Mouse (Mus musculus) G1E-ER4 (cell line): Measurements from ENCODE around the gene Bsg. TPM values are rescaled to one million over a fixed set of nuclear protein-coding genes. Genes with fewer than 3 reads are reported as not detected.

Experiments
- GATA1 ChIP-seq: IDR thresholded peaks from one replicate; pipeline ENCODE4 v1.8.0; 2012; ENCODE audit warnings: low read length, inconsistent platforms
- polyA plus RNA-seq: library from polyadenylated mRNA; stranded (reverse); fragments of >175 nt; gene quantifications from 2 replicates; pipeline ENCODE4 v1.2.3, GENCODE M21; 2012

Bsg gene
- polyA plus RNA-seq, 1 experiment = 1,207 TPM

DNA sequence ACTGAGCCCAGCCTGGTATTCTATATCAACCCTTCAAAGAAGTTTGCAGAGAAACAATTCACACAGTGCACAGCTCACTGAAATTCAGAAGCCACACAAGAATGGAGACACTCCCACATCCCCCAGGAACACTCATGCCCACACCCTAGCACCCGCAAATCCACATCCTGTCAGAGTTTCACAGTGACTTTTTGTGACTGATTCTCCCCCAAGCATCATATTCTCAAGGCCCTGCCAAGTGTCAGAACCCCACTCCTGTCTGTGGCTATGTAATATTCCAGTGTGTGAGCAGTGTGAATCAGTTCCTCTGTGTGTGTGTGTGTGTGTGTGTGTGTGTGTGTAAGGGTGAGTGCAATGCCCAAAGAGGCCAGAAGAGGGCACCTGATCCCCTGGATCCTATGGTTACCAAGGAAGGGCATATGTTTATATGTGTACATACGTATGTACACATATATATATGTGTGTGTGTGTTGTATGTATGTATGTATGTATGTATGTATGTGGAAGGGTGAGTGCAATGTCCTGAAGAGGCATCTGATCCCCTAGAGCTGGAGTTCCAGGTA, 12.2 kb upstream of the Bsg start:
- no peak for TF ChIP-seq GATA1

DNA sequence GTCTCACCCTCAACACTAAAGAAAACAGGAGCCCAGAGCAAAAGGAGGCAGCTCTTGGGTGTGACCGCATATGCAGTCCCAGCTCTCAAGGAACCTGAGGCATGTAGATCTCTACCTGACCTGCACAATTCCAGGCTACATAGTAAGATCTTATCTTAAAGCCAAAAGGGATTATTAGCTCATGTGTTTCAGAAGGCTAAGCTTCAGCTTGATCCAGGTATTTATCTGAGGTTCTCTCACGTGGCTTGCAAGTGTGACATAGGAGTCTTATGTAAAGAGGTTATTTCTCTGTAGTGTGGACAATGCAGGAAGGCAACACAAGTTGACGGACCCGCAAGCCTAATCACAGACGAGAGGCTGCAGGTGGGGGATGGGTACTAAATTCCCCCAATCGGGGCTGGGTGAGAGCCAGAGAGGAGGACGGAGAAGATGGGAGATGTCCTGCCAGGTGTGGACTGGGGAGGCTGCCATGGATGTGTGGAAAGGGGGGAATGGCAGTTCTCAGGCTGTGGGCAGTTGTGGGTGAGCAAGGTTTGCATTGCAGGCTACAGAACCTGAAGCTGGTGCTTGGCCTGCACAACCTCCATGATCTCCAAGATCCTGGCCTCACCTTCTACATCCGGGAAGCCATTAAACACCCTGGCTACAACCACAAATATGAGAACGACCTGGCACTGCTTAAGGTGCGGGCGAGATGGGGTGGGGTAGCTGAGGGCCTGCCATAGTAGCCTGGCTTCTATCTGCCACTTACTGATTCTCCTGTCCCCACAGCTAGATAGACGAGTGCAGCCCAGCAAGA, 10.5 kb upstream of the Bsg start:
- no peak for TF ChIP-seq GATA1

DNA sequence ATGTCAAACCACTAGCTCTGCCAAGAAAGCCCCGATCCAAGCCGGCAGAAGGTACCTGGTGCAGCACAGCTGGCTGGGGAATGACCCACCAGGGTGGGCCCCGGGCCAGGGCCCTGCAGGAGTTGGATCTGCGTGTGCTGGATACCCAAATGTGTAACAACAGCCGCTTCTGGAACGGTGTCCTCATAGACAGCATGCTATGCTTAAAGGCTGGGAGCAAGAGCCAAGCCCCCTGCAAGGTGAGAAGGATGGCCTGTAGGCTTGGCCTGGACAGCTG, 10.0 kb upstream of the Bsg start:
- no peak for TF ChIP-seq GATA1

DNA sequence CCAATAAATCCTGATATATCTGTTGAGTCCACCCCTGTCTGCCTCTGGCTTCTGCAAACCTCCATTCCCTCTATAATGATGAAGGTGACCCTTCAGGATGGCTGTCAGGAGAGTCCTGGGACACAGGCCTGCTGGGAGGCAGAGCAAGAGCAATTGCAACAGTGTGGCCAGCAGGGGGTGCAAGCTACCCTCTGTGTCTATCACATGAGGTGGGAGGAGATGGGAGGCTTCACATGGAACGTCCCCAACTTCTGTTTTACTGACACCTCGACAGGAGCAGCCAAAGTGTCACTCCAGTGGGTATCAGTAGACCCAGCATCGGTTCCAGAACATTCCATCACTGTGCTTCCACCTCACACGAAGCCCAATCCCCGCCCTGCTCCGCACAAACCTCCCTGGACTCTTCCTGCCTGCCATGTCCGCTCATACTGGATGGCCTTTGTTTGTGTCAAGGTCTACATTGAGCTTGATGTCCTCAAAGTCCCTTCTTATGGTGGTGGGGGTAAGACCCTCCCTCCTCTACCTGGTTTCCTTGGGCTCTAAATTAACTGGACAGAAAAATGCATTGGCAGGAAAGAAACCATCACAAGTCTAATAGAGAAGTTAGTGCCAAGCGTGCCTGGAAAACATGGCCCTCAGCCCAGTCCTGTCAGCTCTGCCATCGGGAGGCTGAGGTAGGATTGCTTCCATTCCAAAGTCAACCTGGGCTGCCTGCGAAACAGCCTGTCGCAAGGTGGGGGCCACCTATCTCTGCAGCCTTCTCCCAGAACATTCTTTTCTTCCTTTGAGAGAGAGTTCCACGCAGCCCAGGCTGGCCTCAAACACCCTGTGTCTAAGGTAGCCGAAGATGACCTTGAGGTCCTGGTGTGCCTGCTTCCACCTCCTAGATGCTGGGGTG, 8.8 kb upstream of the Bsg start:
- no peak for TF ChIP-seq GATA1

DNA sequence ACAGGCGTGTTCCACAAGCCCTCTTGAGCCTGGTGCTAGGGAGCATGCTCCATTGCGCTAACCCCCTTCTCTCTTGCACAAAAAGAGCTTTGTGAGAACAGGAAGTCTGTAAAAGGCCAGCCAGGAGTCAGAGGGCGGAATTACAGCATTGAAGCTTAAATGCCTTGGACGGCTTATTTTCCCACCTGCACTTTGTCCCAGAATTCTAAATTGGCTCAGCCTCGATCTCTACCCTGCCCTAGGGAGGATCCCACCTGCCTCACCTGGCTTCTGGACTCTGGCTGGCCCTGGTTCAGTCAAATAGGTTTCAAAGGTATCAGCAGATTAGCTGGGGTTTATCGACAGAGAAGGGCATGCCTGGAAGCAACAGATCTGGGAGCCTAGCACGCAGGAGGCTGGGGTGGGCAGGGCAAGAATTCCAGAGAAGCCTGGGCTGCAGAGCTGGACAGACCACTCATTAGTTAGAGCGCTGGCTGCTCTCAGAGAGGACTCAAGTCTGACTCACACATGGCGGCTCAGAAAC, 8.1 kb upstream of the Bsg start:
- TF ChIP-seq GATA1 = no peak

DNA sequence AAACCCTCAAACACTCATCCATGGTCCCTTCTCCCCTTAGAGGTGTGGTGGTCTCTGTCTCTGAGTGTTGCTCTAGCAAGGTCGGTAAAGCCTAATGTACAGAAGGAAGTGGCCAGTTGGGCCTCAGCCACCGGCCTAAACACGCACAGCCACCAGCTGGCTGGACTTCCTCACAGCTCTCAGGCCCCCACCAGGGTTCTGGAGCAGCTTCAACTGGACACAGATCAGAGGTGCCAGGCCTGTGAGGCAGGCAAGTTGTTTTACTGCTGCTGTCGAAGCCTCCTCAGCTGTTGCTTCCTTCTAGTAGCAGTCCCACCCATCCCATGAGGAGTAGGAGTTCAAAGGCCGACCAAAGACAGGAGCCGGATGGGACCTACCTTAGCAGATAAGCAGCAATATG, 6.4 kb upstream of the Bsg start:
- TF ChIP-seq GATA1 = no peak

DNA sequence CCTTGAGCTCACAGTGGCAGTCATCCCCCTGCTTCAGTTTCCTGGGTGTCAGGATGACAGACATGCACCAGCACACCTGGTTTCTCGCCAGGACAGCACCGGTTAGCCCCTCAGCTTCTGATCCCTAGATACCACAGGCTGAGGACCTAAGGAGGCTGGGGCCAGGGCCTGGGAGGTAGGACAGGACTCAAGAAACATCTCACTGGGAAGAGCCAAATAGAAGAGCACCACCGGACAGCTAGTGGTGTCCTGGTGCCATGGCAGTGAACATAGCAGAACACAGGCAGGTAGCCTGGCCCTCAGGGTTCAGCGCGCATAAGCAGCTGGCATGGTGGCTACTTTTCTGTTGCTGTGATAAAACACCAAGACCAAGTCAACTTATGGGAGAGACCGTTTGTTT, 5.8 kb upstream of the Bsg start:
- TF ChIP-seq GATA1 = no peak

DNA sequence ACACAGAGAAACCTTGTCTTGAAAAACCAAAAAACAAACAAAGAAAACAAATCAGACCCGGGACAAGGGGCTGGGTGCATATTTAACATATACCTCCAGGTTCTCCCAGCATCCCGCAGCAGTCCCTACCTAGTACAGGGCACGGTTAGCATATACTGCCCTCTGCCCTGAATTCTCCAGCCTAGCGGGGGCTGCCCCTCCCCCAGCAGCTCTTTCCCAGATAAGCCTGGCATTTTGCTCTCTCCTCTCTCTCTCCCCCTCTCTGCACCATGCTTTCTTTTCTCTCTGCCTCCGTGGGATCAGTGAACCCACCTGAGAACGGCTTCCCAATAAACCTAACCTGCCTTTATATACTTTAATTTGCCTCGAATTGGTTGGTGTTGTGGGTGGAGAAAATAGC, 3.6 kb upstream of the Bsg start:
- TF ChIP-seq GATA1 = no peak

DNA sequence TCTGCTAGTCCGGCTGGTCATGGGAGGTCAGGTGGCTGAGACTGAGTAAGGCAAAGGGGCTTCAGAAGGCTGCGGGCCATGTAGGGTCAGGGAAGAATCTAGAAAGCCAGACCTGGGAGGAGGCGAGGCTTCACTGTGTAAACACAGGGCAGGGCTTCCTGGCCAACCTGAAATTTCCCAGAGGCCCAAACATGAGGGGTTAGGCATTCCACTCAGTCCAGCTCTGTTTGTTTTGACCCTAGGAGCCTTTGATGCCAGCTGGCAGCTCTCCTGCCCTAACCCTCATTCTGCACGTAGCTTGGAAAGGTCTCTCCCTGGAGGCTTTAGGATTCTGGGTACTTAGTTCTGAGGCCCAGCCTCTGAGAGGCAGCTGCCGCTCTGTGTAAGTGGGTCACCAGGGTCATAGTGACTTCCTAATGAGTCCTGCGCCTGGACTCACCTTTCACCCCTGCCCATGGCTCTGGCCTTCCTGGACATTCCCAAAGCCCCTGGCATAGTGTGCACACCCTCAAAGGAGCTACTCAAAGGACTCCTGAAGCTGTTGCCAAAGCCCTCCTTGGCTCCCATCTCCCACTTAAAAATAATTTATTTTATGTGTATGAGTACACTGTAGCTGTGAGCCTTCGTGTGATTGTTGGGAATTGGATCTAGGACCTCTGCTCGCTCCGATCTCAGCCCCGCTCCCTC, 2.7 kb upstream of the Bsg start:
- TF ChIP-seq GATA1 = no peak

DNA sequence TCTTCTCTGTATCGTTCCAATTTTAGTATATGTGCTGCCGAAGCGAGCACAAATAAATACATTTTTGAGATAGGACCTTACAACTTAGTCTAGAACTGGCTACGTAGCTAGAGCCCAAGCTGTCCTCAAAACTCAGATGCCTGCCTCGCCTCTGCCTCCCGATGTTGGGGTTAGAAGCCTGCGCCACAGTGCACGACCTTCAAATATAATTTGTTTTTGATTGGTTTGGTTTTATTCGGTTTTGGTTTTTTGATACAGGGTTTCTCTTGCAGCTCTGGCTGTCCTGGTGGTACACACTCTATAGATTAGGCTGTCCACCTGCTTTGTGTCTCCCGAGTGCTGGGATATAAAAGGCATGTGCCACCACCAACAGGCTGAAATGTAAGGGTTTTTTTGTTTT, 750 bp upstream of the Bsg start:
- no peak for TF ChIP-seq GATA1

DNA sequence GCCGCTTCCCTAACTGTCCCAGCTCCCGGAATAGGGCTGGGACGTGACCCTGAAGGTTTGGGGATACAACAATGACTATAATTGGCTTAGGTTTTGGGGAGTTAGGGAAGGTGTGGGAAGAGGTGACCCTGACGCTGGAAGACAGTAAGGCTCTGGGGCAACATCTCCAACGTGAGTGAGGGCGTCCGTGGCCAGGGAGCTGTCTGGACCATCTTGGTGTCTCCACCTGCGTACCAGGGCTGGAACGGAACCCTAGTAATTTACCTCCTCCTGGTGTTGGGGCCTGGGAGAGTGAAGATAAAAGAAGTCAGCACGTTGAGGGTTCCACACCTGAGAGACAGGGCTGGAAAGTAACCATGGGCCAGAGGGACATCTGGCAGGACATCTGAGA, 674 bp downstream of the Bsg start:
- TF ChIP-seq GATA1 = no peak

DNA sequence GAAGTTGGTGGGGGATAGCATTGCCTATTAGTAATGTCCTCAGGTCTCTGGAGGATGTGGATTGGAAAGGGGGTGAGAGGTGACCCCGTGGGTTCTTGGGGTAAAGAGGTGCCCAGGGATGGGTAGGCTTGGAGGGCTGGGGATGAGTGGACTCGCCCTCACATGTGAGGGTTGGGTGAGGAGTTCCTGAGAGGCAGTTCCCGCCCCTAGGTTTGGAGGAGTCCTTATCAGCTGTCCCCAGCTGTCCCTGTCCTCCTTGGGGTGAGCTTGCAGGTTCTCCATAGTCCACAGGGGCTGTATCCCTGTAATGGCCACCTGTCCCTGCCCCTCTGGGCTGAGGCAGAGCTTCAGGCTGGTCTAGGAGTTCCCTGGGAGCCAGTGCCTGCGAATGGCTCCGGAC, 1.7 kb downstream of the Bsg start:
- TF ChIP-seq GATA1 = no peak

DNA sequence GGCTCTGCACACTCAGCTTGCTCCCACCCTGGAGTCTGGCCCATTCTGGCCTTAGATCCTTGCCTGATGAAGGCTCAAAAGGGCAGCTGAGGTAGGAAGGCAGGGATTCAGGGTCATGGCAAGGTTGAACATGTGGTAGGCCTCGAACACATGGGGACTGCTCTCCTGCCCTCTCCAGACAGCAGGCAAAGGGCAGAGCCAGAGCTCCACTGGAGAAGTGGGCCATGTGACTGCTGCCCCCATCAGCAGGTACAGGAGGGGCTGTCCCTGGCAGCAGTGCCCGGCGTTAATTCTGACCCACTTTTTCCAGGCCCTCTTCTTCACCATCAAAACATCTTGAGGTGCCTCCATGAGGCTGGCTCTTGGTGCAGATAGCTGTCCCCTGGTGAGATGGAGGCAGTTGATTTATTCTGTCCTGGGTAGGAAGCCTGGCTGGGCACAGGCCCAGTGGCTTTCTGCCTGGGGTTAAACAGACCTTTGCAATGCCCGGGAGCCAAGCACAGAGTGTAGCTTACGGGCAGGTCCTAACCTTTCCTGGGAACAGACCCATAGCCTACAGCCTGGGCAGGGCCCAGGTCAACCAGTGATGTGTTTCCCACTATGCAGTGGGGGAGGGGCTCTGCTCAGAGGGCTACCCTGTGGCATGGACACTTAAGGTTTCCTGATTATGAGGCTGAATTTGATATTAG, 2.3 kb downstream of the Bsg start:
- TF ChIP-seq GATA1 = no peak

DNA sequence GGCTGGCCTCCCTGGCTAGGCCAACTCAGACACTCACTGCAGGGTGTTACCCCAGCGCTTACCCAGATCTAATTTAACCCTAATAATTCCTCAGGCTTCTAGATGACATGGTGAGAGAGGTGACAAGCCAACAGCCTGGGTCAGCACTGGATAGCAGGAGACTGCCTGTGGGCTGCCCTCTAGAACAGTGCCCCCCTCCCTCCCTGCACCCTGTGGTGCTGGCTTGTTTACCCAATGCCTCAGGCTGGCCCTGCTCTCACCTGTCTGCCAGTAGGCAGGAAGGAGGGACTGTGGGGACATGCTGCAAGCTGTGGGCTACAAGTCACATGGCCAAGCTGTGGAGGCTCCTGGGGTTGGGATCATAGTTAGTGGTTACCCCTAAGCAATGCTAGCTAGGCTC, 2.9 kb downstream of the Bsg start:
- no peak for TF ChIP-seq GATA1

DNA sequence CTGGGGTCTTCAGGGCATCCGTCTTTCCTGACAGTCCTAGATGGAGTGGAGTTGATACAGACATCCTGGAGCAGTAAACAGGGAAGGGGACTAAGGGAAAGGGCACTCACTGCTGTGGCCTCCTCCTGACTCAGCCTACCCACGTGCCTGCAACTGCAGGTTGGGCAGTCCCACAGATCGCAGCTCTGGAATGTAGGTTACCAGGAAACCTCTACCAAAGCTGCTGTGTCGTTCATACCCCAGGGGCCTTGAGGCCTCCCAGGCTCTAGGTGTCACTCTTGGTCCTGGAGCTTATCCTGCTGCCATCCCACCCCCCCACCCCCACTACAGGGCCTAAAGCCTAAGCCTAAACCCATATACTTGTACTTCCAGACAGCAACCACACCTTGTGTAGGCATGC, 3.5 kb downstream of the Bsg start:
- TF ChIP-seq GATA1 = no peak
